Mouse (Mus musculus): ENCODE results near the gene Nrtn. TPM values are rescaled to one million over a fixed set of nuclear protein-coding genes. Genes with fewer than 3 reads are reported as not detected.

Nrtn gene
- polyA plus RNA-seq, 2 experiments = 24.1 to 31.9 TPM

- Histone ChIP-seq H3K4me3 (replicated peaks; ENCODE audit: low read length) (no peak overlapping the region), H3K27ac (replicated peaks; ENCODE audit: low read depth, low read length) (no peak overlapping the region), H3K9me3 (ENCODE audit: control insufficient read depth, low read length) (no peaks in the 10 kb centered on the region), H3K36me3 (ENCODE audit: control insufficient read depth, insufficient read depth, low read length) (peaks cover 47% of the 10 kb centered on the region), H3K4me2 (replicated peaks; ENCODE audit: low read depth, low read length, severe bottlenecking) (no peak overlapping the region), H3K9ac (ENCODE audit: low read depth, low read length, severe bottlenecking) (no peak overlapping the region), H3K27me3 (ENCODE audit: control insufficient read depth, insufficient read depth, low read length) (no peaks in the 10 kb centered on the region), H3K4me1 (ENCODE audit: control insufficient read depth, insufficient read depth, low read length) (peaks cover 15% of the 10 kb centered on the region)
- 91% methylated on average over 27 of the region's 27 CpGs for WGBS
- DNase-seq (ENCODE audit: low spot score) (no peak), ATAC-seq (ENCODE audit: low FRiP score, low read depth) (no peak)
- no peak for TF ChIP-seq POLR2A (IDR thresholded peaks at IDR 0.05; ENCODE audit: borderline replicate concordance, extremely low read depth, insufficient read depth, insufficient read length)
These were observed 9.5 kb upstream of the Nrtn start for GRCm38 (mm10) chr17:56766631-56767405.

- ATAC-seq (ENCODE audit: low FRiP score, low read depth) (no peak), DNase-seq (ENCODE audit: low spot score) (no peak)
- TF ChIP-seq POLR2A (IDR thresholded peaks at IDR 0.05; ENCODE audit: borderline replicate concordance, extremely low read depth, insufficient read depth, insufficient read length) = no peak
- H3K9ac ChIP-seq (ENCODE audit: low read depth, low read length, severe bottlenecking) = peak overlapping the region; percentile 80
- H3K27ac ChIP-seq (replicated peaks; ENCODE audit: low read depth, low read length) = peak overlapping the region; percentile 94; the same call in 1 of the 2 replicates
- WGBS = 60% methylated on average over 12 of the region's 12 CpGs
- peak overlapping the region; percentile 73 for H3K4me2 ChIP-seq (replicated peaks; ENCODE audit: low read depth, low read length, severe bottlenecking)
- H3K36me3 ChIP-seq (ENCODE audit: control insufficient read depth, insufficient read depth, low read length) = peaks cover 40% of the 10 kb centered on the region
- peaks cover 15% of the 10 kb centered on the region for H3K4me1 ChIP-seq (ENCODE audit: control insufficient read depth, insufficient read depth, low read length)
- no peaks in the 10 kb centered on the region for H3K27me3 ChIP-seq (ENCODE audit: control insufficient read depth, insufficient read depth, low read length)
- peak overlapping the region; percentile 87 for H3K4me3 ChIP-seq (replicated peaks; ENCODE audit: low read length)
- H3K9me3 ChIP-seq (ENCODE audit: control insufficient read depth, low read length) = no peaks in the 10 kb centered on the region
These were observed 8.1 kb upstream of the Nrtn start for GRCm38 (mm10) chr17:56765431-56765830.

GRCm38 (mm10) chr17:56764474-56765354 is 7.4 kb upstream of the Nrtn start, which contains the start of gene Dus3l:
Gene Dus3l, plus strand, starts transcription at chr17:56764757.
- Histone ChIP-seq H3K36me3 (ENCODE audit: control insufficient read depth, insufficient read depth, low read length) (peaks cover 33% of the 10 kb centered on the region), H3K9ac (ENCODE audit: low read depth, low read length, severe bottlenecking) (peak within 1 kb of the TSS; percentile 80), H3K4me3 (replicated peaks; ENCODE audit: low read length) (peak within 1 kb of the TSS; percentile 87), H3K4me2 (replicated peaks; ENCODE audit: low read depth, low read length, severe bottlenecking) (peak within 1 kb of the TSS; percentile 73), H3K4me1 (ENCODE audit: control insufficient read depth, insufficient read depth, low read length) (peaks cover 15% of the 10 kb centered on the region), H3K27me3 (ENCODE audit: control insufficient read depth, insufficient read depth, low read length) (no peaks in the 10 kb centered on the region), H3K27ac (replicated peaks; ENCODE audit: low read depth, low read length) (peak within 1 kb of the TSS; percentile 94), H3K9me3 (ENCODE audit: control insufficient read depth, low read length) (no peaks in the 10 kb centered on the region)
- ATAC-seq (ENCODE audit: low FRiP score, low read depth) (peak; percentile 87), DNase-seq (ENCODE audit: low spot score) (peak; percentile 94)
- peak; percentile 42; the same call in 1 of the 2 replicates for TF ChIP-seq POLR2A (IDR thresholded peaks at IDR 0.05; ENCODE audit: borderline replicate concordance, extremely low read depth, insufficient read depth, insufficient read length)
- 2% methylated on average over 55 of the region's 58 CpGs for WGBS

- TF ChIP-seq POLR2A (IDR thresholded peaks at IDR 0.05; ENCODE audit: borderline replicate concordance, extremely low read depth, insufficient read depth, insufficient read length) = no peak
- H3K36me3 ChIP-seq (ENCODE audit: control insufficient read depth, insufficient read depth, low read length) = peaks cover 24% of the 10 kb centered on the region
- H3K4me1 ChIP-seq (ENCODE audit: control insufficient read depth, insufficient read depth, low read length) = peaks cover 15% of the 10 kb centered on the region
- peak overlapping the region; percentile 87 for H3K4me3 ChIP-seq (replicated peaks; ENCODE audit: low read length)
- H3K4me2 ChIP-seq (replicated peaks; ENCODE audit: low read depth, low read length, severe bottlenecking) = peak overlapping the region; percentile 73
- no peak overlapping the region for H3K27ac ChIP-seq (replicated peaks; ENCODE audit: low read depth, low read length)
- H3K9me3 ChIP-seq (ENCODE audit: control insufficient read depth, low read length) = no peaks in the 10 kb centered on the region
- no peak for DNase-seq (ENCODE audit: low spot score)
- WGBS = 84% methylated on average over 8 of the region's 8 CpGs
- ATAC-seq (ENCODE audit: low FRiP score, low read depth) = no peak
- H3K27me3 ChIP-seq (ENCODE audit: control insufficient read depth, insufficient read depth, low read length) = no peaks in the 10 kb centered on the region
- no peak overlapping the region for H3K9ac ChIP-seq (ENCODE audit: low read depth, low read length, severe bottlenecking)
These were observed 6.5 kb upstream of the Nrtn start for GRCm38 (mm10) chr17:56763741-56764250.

Measured in limb, embryonic 14.5 days (tissue).